Mouse (Mus musculus): Measurements from ENCODE around the gene Cmbl. TPM values are rescaled to one million over a fixed set of nuclear protein-coding genes. Genes with fewer than 3 reads are reported as not detected.

Cmbl gene
- polyA plus RNA-seq, 1 experiment from 2014 or later: 9.2 TPM

GRCm38 (mm10) chr15:31629556-31629955 is 64.4 kb downstream of the Cmbl start:
- H3K27me3 ChIP-seq (replicated peaks): no peaks in the 10 kb centered on the region
- H3K4me2 ChIP-seq: no peak overlapping the region
- H3K27ac ChIP-seq (replicated peaks): no peak overlapping the region
- peaks cover 5% of the 10 kb centered on the region; the same call in 1 of the 2 replicates for H3K9me3 ChIP-seq
- no peak overlapping the region for H3K4me3 ChIP-seq
- H3K36me3 ChIP-seq: no peaks in the 10 kb centered on the region
- peaks cover 15% of the 10 kb centered on the region for H3K4me1 ChIP-seq
- WGBS: 81% methylated on average over 3 of the region's 3 CpGs
- no peak overlapping the region for H3K9ac ChIP-seq
- no peak for ATAC-seq (ENCODE audit: extremely low read depth, insufficient number of reproducible peaks, low FRiP score, low TSS enrichment)

- peaks cover 15% of the 10 kb centered on the region for H3K4me1 ChIP-seq
- no peak overlapping the region for H3K4me2 ChIP-seq
- no peaks in the 10 kb centered on the region for H3K36me3 ChIP-seq
- ATAC-seq (ENCODE audit: extremely low read depth, insufficient number of reproducible peaks, low FRiP score, low TSS enrichment): no peak
- WGBS: 80% methylated on average over 12 of the region's 12 CpGs
- peaks cover 5% of the 10 kb centered on the region; the same call in 1 of the 2 replicates for H3K9me3 ChIP-seq
- H3K27me3 ChIP-seq (replicated peaks): no peaks in the 10 kb centered on the region
- no peak overlapping the region for H3K9ac ChIP-seq
- no peak overlapping the region for H3K4me3 ChIP-seq
- H3K27ac ChIP-seq (replicated peaks): no peak overlapping the region
Observed at GRCm38 (mm10) chr15:31631396-31631858, 66.2 kb downstream of the Cmbl start.

- no peak for ATAC-seq (ENCODE audit: extremely low read depth, insufficient number of reproducible peaks, low FRiP score, low TSS enrichment)
- H3K36me3 ChIP-seq: no peaks in the 10 kb centered on the region
- no peak overlapping the region for H3K4me3 ChIP-seq
- peaks cover 12% of the 10 kb centered on the region; the same call in 1 of the 2 replicates for H3K4me1 ChIP-seq
- no peak overlapping the region for H3K4me2 ChIP-seq
- H3K9me3 ChIP-seq: peaks cover 5% of the 10 kb centered on the region; the same call in 1 of the 2 replicates
- H3K27me3 ChIP-seq (replicated peaks): no peaks in the 10 kb centered on the region
- H3K27ac ChIP-seq (replicated peaks): no peak overlapping the region
- no peak overlapping the region for H3K9ac ChIP-seq
- WGBS: 68% methylated on average over 4 of the region's 4 CpGs
Observed at GRCm38 (mm10) chr15:31632478-31632877, 67.3 kb downstream of the Cmbl start.

DNA sequence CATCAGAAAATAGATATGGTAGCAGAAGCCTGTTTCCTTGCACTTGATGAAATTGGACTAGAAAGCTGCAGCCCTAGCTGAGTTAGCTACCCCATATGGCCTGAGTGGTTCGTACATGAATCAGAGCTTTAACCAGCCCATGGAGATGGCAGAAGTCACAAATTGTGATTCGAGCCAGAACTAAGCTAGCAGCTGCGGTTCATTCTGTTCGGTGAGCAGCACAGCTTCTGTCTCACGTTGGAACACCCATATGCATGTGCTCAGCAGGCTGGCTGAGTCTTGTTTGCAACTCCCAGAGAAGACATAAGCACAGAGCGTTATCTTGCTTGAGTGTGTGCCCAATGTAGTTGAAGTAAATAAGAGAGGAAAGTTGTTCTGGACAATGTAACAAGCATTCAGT is 69.4 kb downstream of the Cmbl start:
- Histone ChIP-seq H3K9ac (no peak overlapping the region), H3K4me1 (peaks cover 4% of the 10 kb centered on the region; the same call in 1 of the 2 replicates), H3K27me3 (replicated peaks) (no peaks in the 10 kb centered on the region), H3K36me3 (no peaks in the 10 kb centered on the region), H3K9me3 (peaks cover 5% of the 10 kb centered on the region; the same call in 1 of the 2 replicates), H3K27ac (replicated peaks) (no peak overlapping the region), H3K4me2 (no peak overlapping the region), H3K4me3 (no peak overlapping the region)
- ATAC-seq (ENCODE audit: extremely low read depth, insufficient number of reproducible peaks, low FRiP score, low TSS enrichment): no peak
- WGBS: 75% methylated on average over 6 of the region's 6 CpGs

- Histone ChIP-seq H3K27me3 (replicated peaks) (no peaks in the 10 kb centered on the region), H3K36me3 (no peaks in the 10 kb centered on the region), H3K4me3 (no peak overlapping the region), H3K9me3 (peaks cover 5% of the 10 kb centered on the region; the same call in 1 of the 2 replicates), H3K4me2 (no peak overlapping the region), H3K9ac (no peak overlapping the region), H3K27ac (replicated peaks) (no peak overlapping the region), H3K4me1 (peaks cover 4% of the 10 kb centered on the region; the same call in 1 of the 2 replicates)
- WGBS: 75% methylated on average over 9 of the region's 9 CpGs
- ATAC-seq (ENCODE audit: extremely low read depth, insufficient number of reproducible peaks, low FRiP score, low TSS enrichment): no peak
Observed at GRCm38 (mm10) chr15:31636091-31636595, 71.0 kb downstream of the Cmbl start.

Other genes starting within 250 kb of the Cmbl start
- 1.8 and 2.1 TPM in 2 replicates for gene Ankrd33b, start 197.7 kb upstream of the Cmbl start, polyA plus RNA-seq (2015; fragmentation: Nextera tagmentation; extraction: Ambion mirVana)
- gene Ropn1l, start 111.7 kb upstream of the Cmbl start, polyA plus RNA-seq (2015; fragmentation: Nextera tagmentation; extraction: Ambion mirVana): 1.7 and 2.0 TPM in 2 replicates
- 23.7 and 23.9 TPM in 2 replicates for gene March6, start 34.3 kb upstream of the Cmbl start, polyA plus RNA-seq (2015; fragmentation: Nextera tagmentation; extraction: Ambion mirVana)
- 362 and 387 TPM in 2 replicates for gene Cct5, start 36.4 kb downstream of the Cmbl start, polyA plus RNA-seq (2015; fragmentation: Nextera tagmentation; extraction: Ambion mirVana)
- gene Fam173b, start 36.5 kb downstream of the Cmbl start, polyA plus RNA-seq (2015; fragmentation: Nextera tagmentation; extraction: Ambion mirVana): 12.7 and 14.3 TPM in 2 replicates